Mouse (Mus musculus) neural tube, embryonic 11.5 days (tissue): ENCODE results near the gene Tnr. TPM values are rescaled to one million over a fixed set of nuclear protein-coding genes. Genes with fewer than 3 reads are reported as not detected.

ENCODE experiments used
- ATAC-seq: fragments of 200-750 bp; cut with Nextera tagmentation; 2 replicates; pipeline ENCODE4 v1.8.0; 2017; ENCODE audit warnings: moderate number of reproducible peaks, mild to moderate bottlenecking, moderate TSS enrichment, moderate library complexity; ENCODE audit not compliant: insufficient read depth, low FRiP score, low TSS enrichment
- DNase-seq: peaks from one replicate; pipeline ENCODE4 v3.0.0-alpha.2; 2015; ENCODE audit warnings: low spot score
- H3K27ac ChIP-seq: fragments of 300-500 bp; sonication (generic); 2 replicates; pipeline ENCODE4 v1.5.1; 2014; ENCODE audit warnings: low read depth, mild to moderate bottlenecking, low read length
- H3K27me3 ChIP-seq: fragments of 300-500 bp; sonication (generic); 2 replicates; pipeline ENCODE4 v1.6.1; 2014; ENCODE audit warnings: mild to moderate bottlenecking, low read length, mixed read lengths; ENCODE audit not compliant: control insufficient read depth, insufficient read depth
- H3K36me3 ChIP-seq: fragments of 300-500 bp; sonication (generic); 2 replicates; pipeline ENCODE4 v1.6.1; 2014; ENCODE audit warnings: mild to moderate bottlenecking, low read length, moderate library complexity, mixed read lengths; ENCODE audit not compliant: control insufficient read depth, insufficient read depth
- H3K4me1 ChIP-seq: fragments of 300-500 bp; sonication (generic); 2 replicates; pipeline ENCODE4 v1.6.1; 2014; ENCODE audit warnings: low read length, mixed read lengths; ENCODE audit not compliant: control insufficient read depth, insufficient read depth
- H3K4me2 ChIP-seq: fragments of 300-500 bp; sonication (generic); 2 replicates; pipeline ENCODE4 v1.6.1; 2014; ENCODE audit warnings: low read depth, mild to moderate bottlenecking, moderate library complexity
- H3K4me3 ChIP-seq: fragments of 300-500 bp; sonication (generic); 2 replicates; pipeline ENCODE4 v1.5.1; 2014; ENCODE audit warnings: low read depth, low read length
- H3K9ac ChIP-seq: fragments of 300-500 bp; sonication (generic); 2 replicates; pipeline ENCODE4 v1.6.1; 2014; ENCODE audit warnings: mild to moderate bottlenecking, low read length
- H3K9me3 ChIP-seq: fragments of 300-500 bp; sonication (generic); 2 replicates; pipeline ENCODE4 v1.6.1; 2016; ENCODE audit warnings: low read length; ENCODE audit not compliant: control insufficient read depth
- WGBS: fragments of 180-500 bp; shearing (Covaris S2); extraction: QIAGEN DNeasy Blood & Tissue Kit; methylation state at CpG from one replicate; pipeline ENCODE4 v1.1.7; 2014; 5-methylcytosine and 5-hydroxymethylcytosine counted together
- polyA plus RNA-seq: library from polyadenylated mRNA; unstranded; fragments of >200 nt; fragmentation: Nextera tagmentation; extraction: Ambion mirVana; gene quantifications from 2 replicates; pipeline ENCODE4 v1.2.1, GENCODE M21; 2014

The Tnr gene
- polyA plus RNA-seq, 1 experiment from 2014 or later = 1.2 TPM

DNA sequence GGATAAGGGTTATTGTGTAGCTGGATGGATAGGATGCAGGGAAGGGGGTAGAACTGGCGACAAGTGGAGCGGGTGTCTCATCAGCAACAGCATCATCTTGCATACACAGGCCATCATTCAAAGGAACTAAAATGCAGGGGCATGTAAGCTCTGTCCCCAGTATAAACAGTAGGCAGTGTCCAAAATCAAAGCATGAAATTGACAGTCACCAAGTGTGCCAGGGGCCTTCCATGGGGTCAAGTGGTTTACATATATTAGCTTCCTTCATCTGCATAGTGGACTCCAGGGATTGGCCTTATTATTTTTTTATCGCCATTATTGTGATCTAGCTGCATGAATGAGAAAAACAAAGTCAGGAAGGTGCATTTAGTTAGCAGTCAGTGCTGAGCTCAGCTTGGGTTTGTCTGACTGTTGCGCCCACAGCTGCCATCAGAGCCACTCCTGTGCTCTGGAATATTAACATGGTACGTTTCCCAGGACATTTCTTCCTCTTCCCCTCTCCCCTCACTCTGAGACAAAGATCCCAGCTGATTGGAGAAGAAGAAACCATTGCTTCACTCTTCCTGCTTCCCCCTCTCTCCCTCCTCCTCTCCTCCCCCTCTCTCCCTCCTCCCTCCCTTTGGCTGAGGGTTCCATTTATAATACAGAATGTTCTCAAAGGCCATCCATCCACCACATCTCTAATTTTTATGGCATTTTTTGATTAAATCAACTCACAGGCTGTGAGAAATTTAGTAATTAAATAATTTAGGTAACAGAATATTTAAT, 106.4 kb downstream of the Tnr start:
- no peaks in the 10 kb centered on the region for H3K4me1 ChIP-seq
- WGBS = 76% methylated on average over 5 of the region's 5 CpGs
- no peak overlapping the region for H3K4me2 ChIP-seq
- no peak for DNase-seq
- no peaks in the 10 kb centered on the region for H3K36me3 ChIP-seq
- H3K9ac ChIP-seq = no peak overlapping the region
- no peak overlapping the region for H3K4me3 ChIP-seq
- no peaks in the 10 kb centered on the region for H3K27me3 ChIP-seq
- no peak for ATAC-seq
- no peak overlapping the region for H3K27ac ChIP-seq
- H3K9me3 ChIP-seq = no peaks in the 10 kb centered on the region

DNA sequence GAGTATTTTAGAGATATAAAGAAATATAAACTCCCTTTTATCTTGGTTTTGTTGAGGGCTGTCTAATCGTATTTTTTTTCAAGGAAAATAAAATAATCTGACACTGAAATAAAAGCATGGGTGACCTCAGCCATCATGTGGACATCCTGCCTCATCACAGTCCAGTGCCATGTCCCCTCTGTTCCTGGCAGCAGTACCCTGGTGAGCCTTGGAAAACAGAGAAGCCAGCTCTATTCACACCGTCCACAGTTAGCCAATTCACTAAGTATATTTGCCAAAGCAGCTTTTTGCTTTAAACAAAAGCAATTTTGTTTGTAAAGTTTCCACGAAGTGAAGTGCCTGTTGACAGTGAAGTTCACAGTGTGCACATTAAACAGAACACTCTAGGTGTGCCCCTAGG, 109.0 kb downstream of the Tnr start:
- no peaks in the 10 kb centered on the region for H3K27me3 ChIP-seq
- no peak overlapping the region for H3K4me3 ChIP-seq
- 75% methylated on average over 3 of the region's 3 CpGs for WGBS
- ATAC-seq (no peak), DNase-seq (no peak)
- no peak overlapping the region for H3K4me2 ChIP-seq
- no peak overlapping the region for H3K27ac ChIP-seq
- no peaks in the 10 kb centered on the region for H3K4me1 ChIP-seq
- H3K36me3 ChIP-seq = no peaks in the 10 kb centered on the region
- H3K9me3 ChIP-seq = no peaks in the 10 kb centered on the region
- no peak overlapping the region for H3K9ac ChIP-seq

DNA sequence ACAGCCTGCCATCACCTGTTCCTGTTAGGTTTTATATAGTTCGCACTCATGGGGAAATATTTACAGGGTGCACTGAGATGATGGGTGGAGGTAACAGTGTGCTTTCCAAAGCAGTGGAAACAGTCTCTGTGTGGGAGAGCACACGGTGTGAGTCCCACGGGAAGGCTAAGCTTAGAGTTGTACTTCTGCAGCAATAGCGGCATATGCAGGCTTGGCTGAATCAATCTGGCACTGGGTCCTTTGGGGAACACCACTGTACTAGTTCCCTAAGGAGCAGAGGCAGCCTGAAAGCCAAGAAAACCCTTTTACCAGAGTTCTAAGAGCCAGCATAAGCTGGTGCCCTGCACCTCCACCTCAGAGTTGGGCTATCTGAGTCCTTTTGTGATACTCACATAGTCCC, 115.8 kb downstream of the Tnr start:
- no peaks in the 10 kb centered on the region for H3K4me1 ChIP-seq
- H3K9me3 ChIP-seq = no peaks in the 10 kb centered on the region
- no peaks in the 10 kb centered on the region for H3K36me3 ChIP-seq
- no peak overlapping the region for H3K4me3 ChIP-seq
- H3K27me3 ChIP-seq = no peaks in the 10 kb centered on the region
- H3K27ac ChIP-seq = no peak overlapping the region
- no peak overlapping the region for H3K4me2 ChIP-seq
- H3K9ac ChIP-seq = no peak overlapping the region
- no peak for ATAC-seq
- 88% methylated on average over 4 of the region's 4 CpGs for WGBS
- DNase-seq = no peak

DNA sequence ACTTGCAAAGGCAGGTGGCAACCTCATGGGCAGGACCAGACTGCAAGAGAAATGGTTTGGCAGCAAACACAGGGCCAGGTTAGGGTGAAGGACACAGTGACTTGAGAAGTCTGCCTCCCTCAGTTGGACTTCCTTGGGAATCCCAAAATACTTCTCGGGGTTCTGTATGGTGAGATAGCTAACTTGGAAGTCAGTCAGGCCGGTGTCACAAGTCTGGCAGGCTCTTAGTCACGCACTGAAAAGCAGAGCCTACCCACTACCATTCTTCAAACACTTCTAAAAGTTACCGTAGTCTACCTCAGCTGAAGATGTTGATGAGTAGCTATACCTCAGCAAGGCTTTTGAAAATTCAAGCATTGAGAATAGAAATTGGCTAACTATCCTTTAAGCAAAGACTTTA, 122.2 kb downstream of the Tnr start:
- Histone ChIP-seq H3K27me3 (no peaks in the 10 kb centered on the region), H3K9me3 (no peaks in the 10 kb centered on the region), H3K27ac (no peak overlapping the region), H3K4me3 (no peak overlapping the region), H3K36me3 (no peaks in the 10 kb centered on the region), H3K4me2 (no peak overlapping the region), H3K4me1 (0 out of 2 replicates have a peak, but pooled peaks cover 4% of the 10 kb centered on the region), H3K9ac (no peak overlapping the region)
- WGBS = 93% methylated on average over 4 of the region's 4 CpGs
- no peak for DNase-seq
- ATAC-seq = no peak

DNA sequence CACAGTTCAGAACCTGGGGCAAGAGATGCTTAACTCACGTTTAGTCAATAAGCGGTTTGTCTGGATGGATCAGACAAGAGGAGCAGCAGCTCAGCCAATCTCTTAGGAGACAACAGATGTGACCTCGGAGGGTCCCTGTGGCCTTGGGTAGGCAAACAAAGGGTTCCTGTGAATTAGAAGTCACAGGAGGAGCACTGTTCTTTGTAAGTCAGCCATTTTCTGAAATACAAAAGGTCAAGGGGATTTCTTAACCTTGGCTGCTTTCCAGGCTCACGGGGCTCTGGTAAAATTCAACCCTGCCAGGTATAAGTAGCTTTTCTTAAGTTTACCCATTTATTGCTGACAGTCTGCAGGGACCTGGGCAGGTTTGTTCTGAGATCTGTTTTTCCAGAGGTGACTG, 126.9 kb downstream of the Tnr start:
- DNase-seq (no peak), ATAC-seq (no peak; the same call in 1 of the 2 replicates)
- WGBS = 32% methylated on average over 4 of the region's 4 CpGs
- Histone ChIP-seq H3K4me3 (no peak overlapping the region), H3K9ac (no peak overlapping the region), H3K27ac (no peak overlapping the region), H3K4me1 (0 out of 2 replicates have a peak, but pooled peaks cover 4% of the 10 kb centered on the region), H3K9me3 (no peaks in the 10 kb centered on the region), H3K4me2 (no peak overlapping the region), H3K27me3 (no peaks in the 10 kb centered on the region), H3K36me3 (no peaks in the 10 kb centered on the region)

DNA sequence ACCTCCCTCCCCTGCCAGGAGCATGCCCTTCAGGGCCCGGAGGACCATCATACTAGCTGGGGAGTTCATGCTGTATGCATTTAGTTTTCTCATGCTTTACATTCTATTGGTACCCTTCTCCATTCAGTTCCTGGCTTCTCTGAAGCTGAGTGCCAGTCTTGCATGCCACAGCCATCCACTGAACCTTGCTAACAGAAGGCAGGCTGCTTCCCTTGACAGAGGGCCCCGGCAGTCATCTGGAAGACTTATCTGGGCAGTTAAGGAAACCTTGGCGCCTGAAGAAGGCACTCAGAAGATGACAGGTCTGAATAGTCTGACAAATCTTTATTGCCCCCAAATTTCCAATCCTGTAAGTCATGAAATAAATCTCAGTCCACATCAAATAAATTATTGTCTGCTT, 131.7 kb downstream of the Tnr start:
- Histone ChIP-seq H3K4me2 (no peak overlapping the region), H3K9me3 (no peaks in the 10 kb centered on the region), H3K4me3 (no peak overlapping the region), H3K9ac (no peak overlapping the region), H3K4me1 (peaks cover 4% of the 10 kb centered on the region; the same call in 1 of the 2 replicates), H3K27me3 (no peaks in the 10 kb centered on the region), H3K27ac (no peak overlapping the region), H3K36me3 (no peaks in the 10 kb centered on the region)
- 72% methylated on average over 3 of the region's 3 CpGs for WGBS
- ATAC-seq (no peak), DNase-seq (no peak)

DNA sequence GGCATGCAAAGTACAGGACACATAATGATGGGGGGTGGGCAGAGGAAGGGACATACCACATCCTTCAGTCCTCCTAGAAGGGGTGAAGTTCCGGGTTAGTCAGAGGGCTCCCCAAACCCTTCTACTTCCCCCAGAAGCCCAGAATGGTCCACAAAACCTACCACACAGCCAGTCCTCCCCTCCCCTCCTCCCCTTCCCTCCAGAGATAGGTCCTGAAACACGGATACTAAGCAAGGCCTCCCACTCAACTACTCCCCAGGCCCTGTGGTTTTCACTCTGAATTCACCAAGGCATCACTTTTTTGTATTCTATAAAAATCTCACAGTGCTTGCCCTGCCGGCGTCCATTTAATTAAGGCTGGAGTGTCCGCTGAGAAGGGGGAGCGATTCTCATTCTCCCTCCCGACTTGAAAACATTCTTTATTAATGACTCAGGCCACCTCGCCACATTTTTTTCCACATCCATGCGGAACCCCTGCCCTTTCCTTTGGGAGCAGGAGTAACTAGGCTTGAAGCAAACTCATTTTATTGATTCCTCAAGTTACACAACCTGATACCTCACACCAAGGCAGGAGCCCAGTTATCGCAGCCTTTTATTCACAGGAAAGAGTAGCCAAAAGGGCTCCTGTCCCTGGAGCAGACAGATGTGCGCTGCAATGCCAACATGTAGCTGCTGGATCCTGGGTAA, 134.4 kb downstream of the Tnr start:
- Histone ChIP-seq H3K27me3 (no peaks in the 10 kb centered on the region), H3K4me2 (no peak overlapping the region), H3K27ac (no peak overlapping the region), H3K36me3 (no peaks in the 10 kb centered on the region), H3K9ac (no peak overlapping the region), H3K4me1 (peaks cover 2% of the 10 kb centered on the region; the same call in 1 of the 2 replicates), H3K4me3 (no peak overlapping the region), H3K9me3 (no peaks in the 10 kb centered on the region)
- no peak for ATAC-seq
- 59% methylated on average over 11 of the region's 11 CpGs for WGBS
- peak; percentile 15 for DNase-seq

DNA sequence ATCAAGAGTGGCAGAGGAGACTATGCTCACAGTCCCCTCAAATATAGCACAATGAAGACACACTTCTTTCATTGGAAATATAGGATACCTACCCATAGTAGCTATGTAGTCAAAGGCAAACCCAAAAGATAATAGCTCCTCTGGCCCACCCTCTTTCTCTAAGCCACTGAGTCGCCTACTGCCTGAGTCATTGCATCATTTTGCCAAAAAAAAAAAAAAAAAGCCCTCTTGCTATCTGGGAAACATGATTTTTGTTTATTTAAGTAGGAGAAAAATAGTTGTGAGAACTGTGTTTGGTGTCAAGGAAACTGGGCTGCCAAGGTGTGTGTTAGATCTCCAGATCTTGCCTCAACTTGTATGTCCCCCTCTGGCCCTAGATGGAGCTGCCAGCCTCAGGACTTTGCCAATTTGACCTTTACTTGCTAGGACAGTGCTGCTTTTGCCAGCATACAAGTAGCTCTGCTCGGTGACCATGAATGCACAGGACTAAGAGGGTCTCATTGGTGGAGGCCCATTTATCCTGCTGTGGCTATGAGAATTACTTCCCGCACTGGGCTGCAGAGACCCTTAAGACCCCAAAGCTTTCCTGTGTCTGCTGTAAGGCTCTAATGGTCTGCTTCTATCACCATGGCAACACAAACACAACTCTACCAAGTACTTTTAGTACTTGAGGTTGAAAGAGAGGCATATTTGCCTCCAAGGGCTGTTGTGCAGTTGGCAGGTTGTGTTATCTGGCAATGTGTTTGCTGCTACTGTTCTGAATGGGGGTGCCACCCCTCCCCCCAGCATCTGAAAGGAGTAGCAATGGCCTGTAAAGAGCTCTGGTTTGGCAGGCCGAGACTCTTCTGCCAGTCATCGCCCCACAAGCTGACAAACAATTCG, 137.3 kb downstream of the Tnr start:
- DNase-seq (no peak), ATAC-seq (no peak)
- Histone ChIP-seq H3K27me3 (no peaks in the 10 kb centered on the region), H3K4me3 (no peak overlapping the region), H3K9me3 (no peaks in the 10 kb centered on the region), H3K4me2 (no peak overlapping the region), H3K4me1 (peaks cover 2% of the 10 kb centered on the region; the same call in 1 of the 2 replicates), H3K9ac (no peak overlapping the region), H3K27ac (no peak overlapping the region), H3K36me3 (no peaks in the 10 kb centered on the region)
- WGBS = 53% methylated on average over 6 of the region's 6 CpGs
